Mouse (Mus musculus) heart, adult 2 months (tissue): Measurements from ENCODE around the gene Unc119b.

Experiments
- CTCF ChIP-seq: fragments of 200-600 bp; IDR thresholded peaks from 2 replicates; pipeline ENCODE4 v1.8.1; 2022; ENCODE audit warnings: antibody characterized with exemption, mild to moderate bottlenecking, moderate library complexity
- POLR2A ChIP-seq: fragments of 200-500 bp; IDR thresholded peaks from 2 replicates; pipeline ENCODE4 v1.6.1; 2011; ENCODE audit warnings: mild to moderate bottlenecking, low read depth, low read length, control low read depth; ENCODE audit not compliant: insufficient read depth

DNA sequence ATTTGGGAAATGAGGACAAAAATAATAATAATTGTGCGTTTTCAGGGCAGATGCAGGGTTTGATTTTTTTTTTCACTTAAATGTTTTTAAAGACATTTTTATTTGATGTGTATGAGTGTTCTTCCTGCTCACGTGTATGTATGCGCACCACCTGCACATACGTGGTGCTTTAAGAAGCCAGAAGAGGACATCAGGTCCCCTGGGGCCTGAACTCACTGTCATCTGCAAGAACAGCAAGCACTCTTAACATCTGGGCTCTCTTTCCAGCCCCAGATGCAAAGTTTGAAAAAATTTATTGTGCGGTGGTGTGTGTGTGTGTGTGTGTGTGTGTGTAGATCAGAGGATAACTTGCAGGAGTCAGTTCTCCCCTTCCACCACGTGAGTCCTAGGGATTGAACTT, 43.1 kb upstream of the Unc119b start:
- TF ChIP-seq POLR2A = no peak
- no peak for TF ChIP-seq CTCF
